Mouse (Mus musculus): ENCODE results near the gene Oas2.

DNA sequence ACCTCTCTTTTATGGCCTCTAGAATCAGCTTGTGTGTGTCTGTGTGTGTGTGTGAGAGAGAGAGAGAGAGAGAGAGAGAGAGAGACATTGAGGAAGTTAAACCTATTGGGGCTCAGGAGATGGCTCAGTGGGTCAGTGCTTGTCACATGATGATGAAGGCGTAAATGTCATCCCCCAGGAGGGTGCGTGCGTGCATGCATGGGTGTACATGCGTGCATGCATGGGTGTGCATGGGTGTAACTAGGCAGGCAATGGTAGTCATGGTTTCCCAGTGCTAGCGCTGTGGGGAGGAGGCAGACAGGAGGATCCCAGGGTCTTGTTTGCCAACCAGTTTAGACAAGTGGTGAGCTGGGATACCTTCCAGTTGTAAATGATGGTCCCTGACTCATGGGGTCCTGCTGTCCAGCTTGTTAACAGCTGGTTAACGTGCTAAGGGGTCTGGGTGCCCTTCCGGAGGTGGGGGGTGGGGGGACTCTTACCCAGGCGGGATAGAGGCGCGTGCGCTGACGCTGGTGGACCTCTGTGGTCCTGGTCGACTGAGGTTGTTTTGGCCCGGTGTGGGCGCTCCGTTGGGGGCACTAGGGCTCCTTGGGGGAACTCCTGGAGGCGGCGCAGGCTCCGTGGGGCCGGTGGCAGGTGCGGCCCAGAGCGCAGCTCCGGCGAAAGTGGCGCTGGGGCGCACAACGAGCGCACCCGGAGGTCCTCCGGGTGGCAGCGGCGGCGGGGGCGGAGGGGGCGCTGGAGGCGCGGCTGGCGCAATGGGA lies 55.5 kb downstream of the Oas2 start:
- TF ChIP-seq POLR2A (IDR thresholded peaks at IDR 0.05; ENCODE audit: borderline replicate concordance, insufficient read depth, low read length), result no peak
- no peak for TF ChIP-seq CTCF (IDR thresholded peaks at IDR 0.05; ENCODE audit: borderline replicate concordance, insufficient read depth, low read depth, low read length)

All from cerebellum, adult 2 months (tissue).